Mouse (Mus musculus): ENCODE measurements around the gene Ptafr. TPM values are rescaled to one million over a fixed set of nuclear protein-coding genes. Genes with fewer than 3 reads are reported as not detected.
A peak's percentile ranks its signal among the peaks of the same experiment; 100 is the strongest.

The Ptafr gene
- polyA plus RNA-seq, 1 experiment from 2014 or later, result 5.2 TPM

DNA sequence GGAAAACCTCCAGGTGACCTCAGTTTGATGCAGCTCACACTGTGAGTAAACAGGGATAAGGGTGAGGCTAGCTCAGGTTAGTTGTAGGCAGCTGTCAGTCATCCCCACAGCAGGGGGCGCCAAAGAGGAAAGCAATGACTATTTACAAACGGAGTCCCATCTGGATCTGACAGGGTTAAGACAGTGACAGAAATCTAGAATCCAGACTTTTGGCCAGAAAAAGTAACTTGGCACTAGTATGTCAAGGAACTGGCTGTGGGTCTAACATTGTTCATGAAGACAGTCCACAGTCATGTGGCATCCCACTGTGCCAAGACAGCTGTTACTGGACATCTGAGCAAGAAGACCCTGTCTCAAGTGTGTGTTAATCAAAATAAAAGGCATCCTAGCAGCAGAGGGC lies 65.0 kb downstream of the Ptafr start:
- Histone ChIP-seq H3K9me3 (ENCODE audit: control insufficient read depth) (no peaks in the 10 kb centered on the region), H3K4me2 (replicated peaks; ENCODE audit: low read depth) (no peak overlapping the region), H3K9ac (ENCODE audit: low read depth, low read length) (no peak overlapping the region), H3K4me1 (replicated peaks; ENCODE audit: control insufficient read depth, insufficient read depth, low read length) (no peaks in the 10 kb centered on the region), H3K4me3 (ENCODE audit: low read depth, low read length) (no peak overlapping the region), H3K36me3 (ENCODE audit: control insufficient read depth, insufficient read depth) (no peaks in the 10 kb centered on the region), H3K27ac (ENCODE audit: low read depth, low read length) (no peak overlapping the region), H3K27me3 (replicated peaks; ENCODE audit: control insufficient read depth, insufficient read depth, low read length) (no peaks in the 10 kb centered on the region)
- ATAC-seq, result no peak
- WGBS, result 11% methylated on average over 2 of the region's 2 CpGs
- peak; percentile 76 for TF ChIP-seq CTCF (IDR thresholded peaks at IDR 0.05; ENCODE audit: low read depth)

Other genes with a start within 250 kb of the Ptafr start
- gene Trnau1ap, start 234.5 kb upstream of the Ptafr start, polyA plus RNA-seq (2015; fragmentation: Nextera tagmentation; extraction: Ambion mirVana), result 80.1 and 84.1 TPM in 2 replicates
- gene Rcc1, start 210.5 kb upstream of the Ptafr start, polyA plus RNA-seq (2015; fragmentation: Nextera tagmentation; extraction: Ambion mirVana), result 47.4 and 48.7 TPM in 2 replicates
- gene Phactr4, start 141.6 kb upstream of the Ptafr start, polyA plus RNA-seq (2015; fragmentation: Nextera tagmentation; extraction: Ambion mirVana), result 16.7 and 17.5 TPM in 2 replicates
- 8.8 and 9.5 TPM in 2 replicates for gene Med18, start 100.1 kb upstream of the Ptafr start, polyA plus RNA-seq (2015; fragmentation: Nextera tagmentation; extraction: Ambion mirVana)
- 17.2 and 18.0 TPM in 2 replicates for gene Sesn2, start 53.6 kb upstream of the Ptafr start, polyA plus RNA-seq (2015; fragmentation: Nextera tagmentation; extraction: Ambion mirVana)
- 1,746 and 1,835 TPM in 2 replicates for gene Atpif1, start 30.4 kb upstream of the Ptafr start, polyA plus RNA-seq (2015; fragmentation: Nextera tagmentation; extraction: Ambion mirVana)
- gene Dnajc8, start 28.5 kb upstream of the Ptafr start, polyA plus RNA-seq (2015; fragmentation: Nextera tagmentation; extraction: Ambion mirVana), result 119 and 120 TPM in 2 replicates
- gene Eya3, start 74.9 kb downstream of the Ptafr start, polyA plus RNA-seq (2015; fragmentation: Nextera tagmentation; extraction: Ambion mirVana), result 10.1 and 10.8 TPM in 2 replicates
- 1.8 and 3.3 TPM in 2 replicates for gene Xkr8, start 168.5 kb downstream of the Ptafr start, polyA plus RNA-seq (2015; fragmentation: Nextera tagmentation; extraction: Ambion mirVana)
- 2.9 TPM in 2 replicates for gene Smpdl3b, start 193.2 kb downstream of the Ptafr start, polyA plus RNA-seq (2015; fragmentation: Nextera tagmentation; extraction: Ambion mirVana)
- gene Rpa2, start 204.3 kb downstream of the Ptafr start, polyA plus RNA-seq (2015; fragmentation: Nextera tagmentation; extraction: Ambion mirVana), result 26.6 and 27.9 TPM in 2 replicates
- gene Themis2, start 232.3 kb downstream of the Ptafr start, polyA plus RNA-seq (2015; fragmentation: Nextera tagmentation; extraction: Ambion mirVana), result 1.3 and 1.4 TPM in 2 replicates

All from intestine, postnatal 0 days (tissue).